Mouse (Mus musculus) frontal cortex, postnatal 14 days (tissue): Measurements from ENCODE around the gene 4921511C20Rik.

Experiments
- DNase-seq, 2 experiments: peaks; one replicate each; pipeline ENCODE4 v3.0.0; 2022; ENCODE audit warnings: low spot score in 2 of 2

4921511C20Rik gene

DNA sequence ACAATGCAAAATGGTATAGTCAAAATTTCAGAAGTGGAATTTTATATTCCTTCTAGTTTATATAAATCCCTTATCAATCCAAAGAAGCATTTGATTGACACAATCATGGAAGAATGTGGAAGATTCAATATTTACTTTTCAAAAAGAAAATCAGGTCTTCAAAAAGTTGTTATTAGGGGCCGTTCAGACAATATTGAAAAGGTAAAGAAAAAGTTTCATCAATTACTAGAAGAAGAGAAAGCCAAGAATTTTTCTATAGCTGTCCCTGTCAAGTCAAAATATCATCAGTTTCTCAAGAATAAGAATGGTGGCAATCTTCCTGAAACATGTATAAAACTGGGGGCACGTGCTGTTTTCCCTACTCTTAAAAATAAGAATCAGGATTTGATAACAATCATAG, at the start of gene 4921511C20Rik:
Gene 4921511C20Rik (plus strand): TSS at position 301 of the 400 bp plus-strand sequence.
- DNase-seq, result no peak
